Mouse (Mus musculus) gastrocnemius, postnatal 10 days (tissue): ENCODE results near the gene Rhbdd2. TPM values are rescaled to one million over a fixed set of nuclear protein-coding genes. Genes with fewer than 3 reads are reported as not detected.

ENCODE experiments used
- DNase-seq: peaks from one replicate; pipeline ENCODE4 v3.0.0; 2021; ENCODE audit warnings: mixed read lengths
- total RNA-seq, 2 experiments: library from RNA; stranded (reverse); gene quantifications; 2 replicates each; pipeline ENCODE4 v1.2.3; 2021

Rhbdd2 gene
- total RNA-seq, 2 experiments from 2014 or later: 10.1 to 11.3 TPM

- DNase-seq: no peak
Observed at GRCm38 (mm10) chr5:135682009-135682408, 49.6 kb downstream of the Rhbdd2 start.

- no peak for DNase-seq
Observed at GRCm38 (mm10) chr5:135682942-135683570, 50.6 kb downstream of the Rhbdd2 start.

GRCm38 (mm10) chr5:135690401-135690800, 58.0 kb downstream of the Rhbdd2 start:
- DNase-seq: no peak

- DNase-seq: no peak
Observed at GRCm38 (mm10) chr5:135691266-135691665, 58.8 kb downstream of the Rhbdd2 start.

- DNase-seq: no peak
Observed at GRCm38 (mm10) chr5:135693281-135693853, 60.9 kb downstream of the Rhbdd2 start.

GRCm38 (mm10) chr5:135695277-135695721, 62.9 kb downstream of the Rhbdd2 start:
- no peak for DNase-seq

Other genes starting within 250 kb of the Rhbdd2 start
- gene Pom121, start 238.1 kb upstream of the Rhbdd2 start, total RNA-seq: 10 to 100 TPM; 11.5 to 14.9 TPM
- 10 to 100 TPM; 82.8 to 92.7 TPM for gene Hip1, start 87.5 kb upstream of the Rhbdd2 start, total RNA-seq
- not detected for gene Ccl26, start 69.0 kb upstream of the Rhbdd2 start, total RNA-seq
- 1 to 10 TPM; 1.7 to 3.2 TPM for gene Ccl24, start 59.6 kb upstream of the Rhbdd2 start, total RNA-seq
- 10 to 100 TPM; 23.2 to 26.6 TPM for gene Por, start 37.4 kb downstream of the Rhbdd2 start, total RNA-seq
- 1 to 10 TPM; 6.1 to 7.5 TPM for gene Tmem120a, start 111.8 kb downstream of the Rhbdd2 start, total RNA-seq
- not detected for gene Styxl1, start 145.8 kb downstream of the Rhbdd2 start, total RNA-seq
- gene Mdh2, start 145.9 kb downstream of the Rhbdd2 start, total RNA-seq: 100 to 1,000 TPM; 812 to 961 TPM
- under 1 TPM; 0.09 to 0.11 TPM for gene Srrm3, start 174.3 kb downstream of the Rhbdd2 start, total RNA-seq